Comparison of ENCODE assay signal across 15 mouse cellular contexts in the genomic region with DNA sequence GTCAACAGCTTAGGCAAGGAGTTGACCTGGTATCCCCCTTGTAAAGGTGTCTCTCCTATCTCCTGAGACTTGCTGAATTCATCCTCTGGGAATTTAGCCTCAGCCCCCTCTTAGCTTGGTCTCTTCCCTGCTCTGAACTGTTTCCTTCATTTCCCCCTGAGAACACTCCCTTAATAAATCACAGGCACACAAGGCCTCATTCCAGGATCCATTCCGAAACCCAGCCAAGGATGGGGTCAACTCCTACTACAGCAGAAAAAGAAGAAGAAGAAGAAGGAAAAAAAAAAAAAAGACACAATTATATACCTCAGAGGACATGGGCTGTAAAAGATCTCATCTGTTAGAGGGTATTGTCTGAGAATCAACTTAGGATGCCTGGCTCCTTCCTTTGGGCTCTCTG.
DNase-seq lines count a peak whose midpoint lies in the region; ATAC-seq and TF ChIP-seq lines count a peak whose summit lies in the region.
"Had no signal": no experiment of that assay in that cellular context is flagged by ENCODE, and none has a peak within 500 bp of the region (broad histone marks: within the 10 kb centered on the region; RNA-seq: fewer than 3 reads in every experiment).

No protein-coding gene starts in this region.

- H3K27me3 ChIP-seq in heart, adult 2 months (ENCODE audit: control insufficient read depth, insufficient read depth, low read length) = no peaks in the 10 kb centered on the region
- H3K27me3 ChIP-seq in heart, embryonic 11.5 days (ENCODE audit: control insufficient read depth, insufficient read depth, low read length) = peaks cover 4% of the 10 kb centered on the region
- H3K27me3 ChIP-seq in liver, postnatal 0 days (ENCODE audit: insufficient read depth, low read length) = no peaks in the 10 kb centered on the region
- H3K27me3 ChIP-seq in liver, embryonic 12.5 days (replicated peaks) = peaks cover 29% of the 10 kb centered on the region
- H3K27me3 ChIP-seq in stomach, postnatal 0 days (ENCODE audit: control insufficient read depth, insufficient read depth, low read length) = no peaks in the 10 kb centered on the region

- intact Hi-C loops in heart, adult 2 months (cut with DNase I) = loop anchor here (10.0 kb wide), 2 partner anchors 77 to 147 kb away; a partner anchor contains a TSS

- 62% methylated on average over 1 of the region's 1 CpGs for WGBS in heart, adult 2 months
- WGBS in heart, embryonic 11.5 days (ENCODE audit: insufficient replicate concordance) = 79% methylated on average over 1 of the region's 1 CpGs
- 66% methylated on average over 1 of the region's 1 CpGs for WGBS in liver, postnatal 0 days (ENCODE audit: insufficient replicate concordance)
- 47% methylated on average over 1 of the region's 1 CpGs for WGBS in liver, embryonic 12.5 days (ENCODE audit: insufficient replicate concordance)
- 40% methylated on average over 1 of the region's 1 CpGs for WGBS in stomach, postnatal 0 days

- H3K9me3 ChIP-seq in heart, embryonic 11.5 days (replicated peaks; ENCODE audit: control insufficient read depth, low read length) = no peaks in the 10 kb centered on the region
- no peaks in the 10 kb centered on the region for H3K9me3 ChIP-seq in liver, postnatal 0 days (ENCODE audit: low read length)
- H3K9me3 ChIP-seq in liver, embryonic 12.5 days (replicated peaks) = no peaks in the 10 kb centered on the region
- H3K9me3 ChIP-seq in stomach, postnatal 0 days (ENCODE audit: control insufficient read depth, low read length) = no peaks in the 10 kb centered on the region

- H3K79me2 ChIP-seq in heart, adult 2 months (replicated peaks; ENCODE audit: control insufficient read depth, insufficient read depth, low read length) = no peaks in the 10 kb centered on the region

- peak in 1 of 2 experiments; percentile 17 for DNase-seq in heart, adult 2 months
- no peak for DNase-seq in liver, postnatal 0 days
- no peak for DNase-seq in stomach, postnatal 0 days (ENCODE audit: low spot score)
- DNase-seq in spleen, postnatal 4 days (ENCODE audit: low spot score in 2 of 2) = no peak
- DNase-seq: adrenal gland, postnatal 36 days; cerebellum, postnatal 36 days; left cerebral cortex, postnatal 4 days; thymus, postnatal 36 days had no signal

- no peak for TF ChIP-seq EP300 in heart, adult 2 months (IDR thresholded peaks at IDR 0.05; ENCODE audit: insufficient read depth, low read depth, low read length)
- TF ChIP-seq EP300 in liver, postnatal 0 days (IDR thresholded peaks at IDR 0.05; ENCODE audit: low read depth) = no peak
- TF ChIP-seq EP300 in stomach, postnatal 0 days (optimal IDR thresholded peaks at IDR 0.05) = no peak

- peak overlapping the region; percentile 16; the same call in 1 of the 2 replicates for H3K27ac ChIP-seq in heart, adult 2 months
- no peak overlapping the region for H3K27ac ChIP-seq in heart, embryonic 11.5 days (ENCODE audit: low read depth, low read length)
- H3K27ac ChIP-seq in liver, postnatal 0 days (ENCODE audit: low read depth) = peak overlapping the region; percentile 48; the same call in 1 of the 2 replicates
- no peak overlapping the region for H3K27ac ChIP-seq in liver, embryonic 12.5 days
- peak overlapping the region; percentile 29; the same call in 1 of the 2 replicates for H3K27ac ChIP-seq in embryonic fibroblast, embryonic 13.5 days (ENCODE audit: insufficient read depth, low read length)
- peak overlapping the region; percentile 63 for H3K27ac ChIP-seq in stomach, postnatal 0 days (replicated peaks)

- H3K36me3 ChIP-seq in heart, adult 2 months (ENCODE audit: control insufficient read depth, insufficient read depth, low read length) = no peaks in the 10 kb centered on the region
- no peaks in the 10 kb centered on the region for H3K36me3 ChIP-seq in heart, embryonic 11.5 days (ENCODE audit: control insufficient read depth, insufficient read depth, low read length)
- no peaks in the 10 kb centered on the region for H3K36me3 ChIP-seq in liver, postnatal 0 days (replicated peaks; ENCODE audit: insufficient read depth, low read length)
- no peaks in the 10 kb centered on the region for H3K36me3 ChIP-seq in liver, embryonic 12.5 days
- H3K36me3 ChIP-seq in stomach, postnatal 0 days (ENCODE audit: control insufficient read depth, insufficient read depth, low read length) = no peaks in the 10 kb centered on the region

- H3K9ac ChIP-seq in heart, adult 2 months (ENCODE audit: low read depth, low read length) = no peak overlapping the region
- H3K9ac ChIP-seq in heart, embryonic 11.5 days (ENCODE audit: low read depth, low read length) = no peak overlapping the region
- no peak overlapping the region for H3K9ac ChIP-seq in liver, postnatal 0 days (replicated peaks)
- no peak overlapping the region for H3K9ac ChIP-seq in liver, embryonic 12.5 days
- H3K9ac ChIP-seq in stomach, postnatal 0 days (ENCODE audit: low read length) = no peak overlapping the region

- peaks cover 6% of the 10 kb centered on the region for H3K4me1 ChIP-seq in heart, adult 2 months (ENCODE audit: control insufficient read depth, insufficient read depth, low read length)
- peaks cover 12% of the 10 kb centered on the region for H3K4me1 ChIP-seq in heart, embryonic 11.5 days (ENCODE audit: control insufficient read depth, insufficient read depth, low read length)
- H3K4me1 ChIP-seq in liver, postnatal 0 days (ENCODE audit: insufficient read depth) = peaks cover 26% of the 10 kb centered on the region
- H3K4me1 ChIP-seq in liver, embryonic 12.5 days = peaks cover 33% of the 10 kb centered on the region; the same call in 1 of the 2 replicates
- peaks cover 11% of the 10 kb centered on the region for H3K4me1 ChIP-seq in embryonic fibroblast, embryonic 13.5 days (ENCODE audit: control insufficient read depth, insufficient read depth, low read length)
- H3K4me1 ChIP-seq in stomach, postnatal 0 days (replicated peaks; ENCODE audit: control insufficient read depth, insufficient read depth) = peaks cover 5% of the 10 kb centered on the region

- TF ChIP-seq POLR2A in heart, adult 2 months (IDR thresholded peaks at IDR 0.05; ENCODE audit: insufficient read depth, low read depth, low read length) = no peak
- TF ChIP-seq POLR2A in embryonic fibroblast, embryonic 13.5 days (IDR thresholded peaks at IDR 0.05; ENCODE audit: low read depth, low read length) = no peak

- H3K4me3 ChIP-seq in heart, adult 2 months = no peak overlapping the region
- no peak overlapping the region for H3K4me3 ChIP-seq in heart, embryonic 11.5 days (ENCODE audit: low read depth, low read length)
- H3K4me3 ChIP-seq in liver, postnatal 0 days (ENCODE audit: low read depth, low read length) = no peak overlapping the region
- H3K4me3 ChIP-seq in liver, embryonic 12.5 days = no peak overlapping the region
- H3K4me3 ChIP-seq in embryonic fibroblast, embryonic 13.5 days (ENCODE audit: insufficient read depth, low read length) = no peak overlapping the region
- no peak overlapping the region for H3K4me3 ChIP-seq in stomach, postnatal 0 days (ENCODE audit: low read depth, low read length)

- TF ChIP-seq CTCF in heart, adult 2 months (IDR thresholded peaks at IDR 0.05) = no peak
- no peak for TF ChIP-seq CTCF in liver, postnatal 0 days (IDR thresholded peaks at IDR 0.05; ENCODE audit: low read depth)
- no peak for TF ChIP-seq CTCF in embryonic fibroblast, embryonic 13.5 days (IDR thresholded peaks at IDR 0.05; ENCODE audit: borderline replicate concordance, insufficient read depth, low read length)
- TF ChIP-seq CTCF in stomach, postnatal 0 days (IDR thresholded peaks at IDR 0.05; ENCODE audit: low read depth) = no peak

- H3K4me2 ChIP-seq in heart, embryonic 11.5 days = no peak overlapping the region
- no peak overlapping the region for H3K4me2 ChIP-seq in liver, postnatal 0 days (ENCODE audit: low read depth, low read length)
- H3K4me2 ChIP-seq in liver, embryonic 12.5 days = no peak overlapping the region
- no peak overlapping the region for H3K4me2 ChIP-seq in stomach, postnatal 0 days (replicated peaks; ENCODE audit: low read depth)

- ATAC-seq in heart, embryonic 11.5 days (replicated peaks; ENCODE audit: insufficient number of reproducible peaks, low FRiP score, low TSS enrichment) = no peak
- ATAC-seq in liver, postnatal 0 days = no peak
- ATAC-seq in liver, embryonic 12.5 days = no peak
- no peak for ATAC-seq in stomach, postnatal 0 days (ENCODE audit: low FRiP score, low TSS enrichment)
- ATAC-seq: activated CD4-positive, CD25-positive, alpha-beta regulatory T cell, adult 4 months; forebrain, embryonic 16.5 days; hindbrain, embryonic 16.5 days; midbrain, embryonic 16.5 days had no signal

Comparison
In these comparisons a context has a peak if more than half of its experiments do, and no peak if none do; other contexts are left out.
1. H3K27ac ChIP-seq: peak in heart, adult 2 months (single experiment), liver, postnatal 0 days (single experiment), embryonic fibroblast, embryonic 13.5 days (single experiment) and stomach, postnatal 0 days (single experiment); none in heart, embryonic 11.5 days (single experiment) and liver, embryonic 12.5 days (single experiment).